Mouse (Mus musculus) left cerebral cortex, postnatal 4 days (tissue): Measurements from ENCODE around the gene Cdcp1. TPM values are rescaled to one million over a fixed set of nuclear protein-coding genes. Genes with fewer than 3 reads are reported as not detected.

Experiments
- DNase-seq: peaks from one replicate; pipeline ENCODE4 v3.0.0-alpha.2; 2022
- intact Hi-C: fragments of 180-260 bp; cut with DNase I; formaldehyde crosslinking; loops from one replicate; pipeline ENCODE4 v1.15.1; 2025
- total RNA-seq, 2 experiments: library from RNA; stranded (reverse); gene quantifications; 2 replicates each; pipeline ENCODE4 v1.2.3; 2021

Cdcp1 gene
- under 1 TPM; 0.20 to 0.30 TPM for total RNA-seq

DNA sequence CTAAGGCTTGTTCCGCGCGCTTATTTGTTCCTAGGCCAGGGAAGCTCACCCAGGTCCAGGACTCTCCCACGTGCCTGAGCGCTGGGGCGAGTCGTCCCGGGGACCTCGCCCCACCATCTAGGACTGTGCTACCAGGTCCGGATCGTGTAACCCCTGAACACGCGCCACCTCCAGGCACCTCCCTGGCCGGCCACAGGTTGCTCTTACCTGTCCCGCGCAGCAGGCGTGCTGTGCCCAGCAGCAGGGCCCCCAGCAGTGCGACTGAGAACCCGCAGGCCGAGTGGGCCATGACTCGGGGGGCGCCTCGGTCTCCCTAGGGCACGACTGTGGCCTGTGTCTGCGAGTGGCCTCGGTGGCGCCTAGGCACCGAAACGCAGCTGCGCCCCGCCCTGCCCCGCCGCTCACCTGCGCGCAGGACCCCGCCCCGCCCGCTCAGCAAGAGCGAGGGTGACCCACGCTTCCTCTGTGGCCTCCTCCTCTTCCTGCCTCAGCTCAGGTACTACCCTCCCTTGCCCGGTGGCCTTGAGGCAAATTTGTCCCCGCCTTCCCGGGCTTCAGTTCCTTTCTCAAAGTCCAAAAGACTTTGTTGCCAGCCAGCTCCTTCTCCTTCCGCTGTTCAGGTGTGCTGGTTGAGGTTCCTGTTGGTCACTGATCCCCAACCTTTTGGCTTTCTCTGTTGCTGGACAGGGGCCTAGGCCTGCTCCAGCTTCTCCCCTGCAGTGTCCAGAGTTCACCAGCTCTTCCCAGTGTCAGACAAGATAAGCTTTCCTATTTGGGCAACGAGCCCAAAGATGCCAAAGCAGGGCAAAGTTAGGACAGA lies at the start of gene Cdcp1:
Gene Cdcp1 (minus strand): TSS at position 418 of the 820 bp plus-strand sequence.
- intact Hi-C loops: no loop called here
- DNase-seq: no peak

DNA sequence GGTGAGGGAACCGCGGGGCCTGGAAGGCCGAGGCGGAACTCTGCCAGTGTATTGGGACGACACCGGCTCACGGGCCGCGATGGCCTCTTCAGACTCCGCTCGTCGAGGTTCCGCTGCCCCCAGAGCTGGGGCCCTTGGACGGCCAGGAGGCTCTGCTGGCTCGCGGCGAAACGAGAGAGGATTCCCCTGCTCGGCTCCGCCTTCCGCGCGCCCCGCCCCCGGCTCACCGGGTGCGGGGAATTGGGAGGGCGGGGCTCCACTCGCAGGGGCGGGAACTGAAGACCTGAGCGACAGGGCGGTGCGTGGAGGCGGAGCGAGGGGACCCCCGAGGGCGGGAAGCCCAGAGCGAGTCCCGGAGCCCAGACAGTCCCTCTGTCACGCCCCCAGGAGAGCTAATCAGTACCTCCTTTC lies 44.8 kb upstream of the Cdcp1 start, which contains the start of gene Tmem158:
Gene Tmem158 (minus strand): TSS at position 154 of the 411 bp plus-strand sequence.
- DNase-seq: peak; percentile 85
- intact Hi-C loops: loop anchor here (10.0 kb wide), 1 partner anchor 264 kb away; the partner anchor contains the start of gene Sacm1l

DNA sequence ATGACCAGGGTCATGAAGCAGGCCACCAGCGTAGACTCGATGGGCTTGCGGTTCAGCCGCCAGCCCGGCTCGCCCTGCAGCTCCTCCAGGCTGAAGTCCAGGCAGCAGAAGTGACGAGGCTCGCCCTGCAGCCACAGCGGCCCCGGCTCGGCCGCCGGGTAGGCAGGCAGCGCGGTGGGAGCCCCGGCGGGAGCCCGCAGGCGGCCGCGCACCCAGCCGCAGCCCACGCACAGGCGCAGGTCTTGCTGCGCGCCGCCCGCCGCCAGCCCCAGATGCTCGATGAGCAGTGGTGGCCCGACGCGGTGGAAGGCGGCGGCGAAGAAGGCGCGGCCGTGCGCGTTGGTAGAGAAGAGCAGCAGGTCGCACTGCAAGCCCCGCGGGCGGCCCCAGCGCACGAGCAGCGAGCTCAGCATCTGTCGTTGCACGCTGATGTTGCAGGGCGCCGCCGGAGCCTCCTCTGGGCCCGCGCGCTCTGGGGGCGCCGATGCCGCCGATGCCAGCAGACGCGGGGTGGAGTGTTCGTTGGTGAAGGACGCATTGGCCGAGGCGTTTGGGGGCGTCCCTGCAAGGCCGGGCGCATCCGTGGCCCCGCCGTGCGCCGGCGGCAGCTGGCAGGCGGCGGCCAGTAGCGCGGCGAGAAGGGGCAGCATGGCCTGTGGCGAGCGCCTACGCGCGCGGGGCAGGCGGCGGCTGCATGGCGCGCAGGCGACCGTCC lies 44.2 kb upstream of the Cdcp1 start:
- DNase-seq: peak; percentile 53
- intact Hi-C loops: loop anchor here (2.0 to 10.0 kb wide), 2 partner anchors 181 to 265 kb away; partner anchors contain the start of gene Sacm1l

DNA sequence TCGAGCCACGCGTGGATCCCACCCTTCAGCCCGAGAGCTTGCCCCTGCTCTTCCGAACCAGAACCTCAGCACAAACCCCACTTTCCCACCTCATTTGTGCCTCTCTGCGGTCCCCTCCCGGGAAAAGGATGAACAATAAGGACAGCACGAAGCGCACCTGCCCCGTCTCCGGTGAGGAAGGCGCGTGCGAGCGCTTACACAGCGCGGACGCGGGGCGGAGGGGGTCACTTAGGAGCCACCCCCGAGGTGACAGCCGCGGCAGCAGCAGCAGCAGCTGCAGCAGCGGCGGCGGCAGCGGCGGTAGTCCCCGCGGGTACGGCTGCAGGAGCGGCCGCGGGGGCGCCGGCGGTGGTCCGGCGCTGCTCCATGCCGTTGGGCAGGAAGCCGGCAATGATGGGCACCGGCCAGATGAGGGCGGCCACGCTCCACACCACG lies 43.6 kb upstream of the Cdcp1 start:
- intact Hi-C loops: loop anchor here (2.0 kb wide), 1 partner anchor 181 kb away; no protein-coding TSS in a partner anchor
- peak; percentile 91 for DNase-seq

DNA sequence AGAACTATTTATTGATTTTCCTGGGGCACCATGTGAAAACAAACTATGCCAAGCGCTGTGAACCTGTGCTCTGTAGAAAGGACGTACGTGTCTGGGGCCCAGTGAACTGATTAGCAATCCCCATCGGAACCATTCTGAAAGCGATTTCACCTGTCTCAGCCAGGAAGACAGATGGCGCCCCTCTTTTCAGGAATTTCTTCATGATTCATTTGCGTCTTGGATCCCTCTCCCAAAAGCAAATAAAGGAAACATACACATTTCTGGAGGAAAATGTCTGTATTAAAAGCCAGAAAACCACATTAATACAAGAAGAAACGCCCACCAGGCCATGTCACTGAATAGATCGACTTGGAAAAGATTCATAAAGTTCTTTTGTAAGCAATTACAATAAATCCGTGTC lies 43.0 kb upstream of the Cdcp1 start:
- no peak for DNase-seq

DNA sequence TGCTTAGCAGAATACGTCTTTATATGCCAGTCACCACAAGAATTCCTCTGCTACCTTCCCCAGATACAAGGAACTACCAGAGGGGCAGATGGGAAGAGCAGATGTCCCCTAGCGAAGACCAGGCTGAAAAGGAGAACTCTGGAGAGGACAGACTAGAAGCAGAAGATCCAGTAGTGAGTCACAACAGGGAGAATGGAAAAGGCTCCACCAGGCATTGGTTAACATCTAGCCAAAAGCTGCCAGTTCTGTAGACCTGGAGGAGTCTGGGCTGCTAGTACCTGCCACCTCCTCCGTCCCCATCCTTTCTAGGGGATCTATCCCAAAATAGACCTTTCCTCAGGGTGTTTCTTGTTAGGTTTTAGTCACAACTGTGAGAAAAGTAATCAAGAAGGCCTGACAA lies 39.9 kb upstream of the Cdcp1 start:
- intact Hi-C loops: no loop called here
- DNase-seq: no peak

More for the DNA sequence above, 43.0 kb upstream of the Cdcp1 start:
- intact Hi-C loops: loop anchor here (2.0 kb wide), 1 partner anchor 182 kb away; no protein-coding TSS in a partner anchor

DNA sequence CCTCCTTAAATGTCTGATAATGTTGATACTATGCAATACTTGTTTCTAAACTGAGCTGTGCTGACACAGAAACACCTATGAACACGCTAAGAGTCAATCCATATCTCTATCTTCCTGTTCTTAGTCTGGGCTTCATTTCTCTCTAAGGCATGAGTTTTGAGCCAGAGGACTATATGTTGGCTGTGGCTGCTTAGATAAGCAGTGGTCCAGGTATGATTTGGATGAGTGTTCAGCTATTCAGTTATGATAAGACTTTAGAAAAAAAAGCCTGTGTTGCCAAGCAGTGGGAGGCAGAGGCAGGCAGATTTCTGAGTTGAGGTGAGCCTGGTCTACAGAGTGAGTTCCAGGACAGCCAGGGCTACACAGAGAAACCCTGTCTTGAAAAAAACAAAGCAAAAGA lies 32.2 kb upstream of the Cdcp1 start:
- no peak for DNase-seq
- intact Hi-C loops: no loop called here

DNA sequence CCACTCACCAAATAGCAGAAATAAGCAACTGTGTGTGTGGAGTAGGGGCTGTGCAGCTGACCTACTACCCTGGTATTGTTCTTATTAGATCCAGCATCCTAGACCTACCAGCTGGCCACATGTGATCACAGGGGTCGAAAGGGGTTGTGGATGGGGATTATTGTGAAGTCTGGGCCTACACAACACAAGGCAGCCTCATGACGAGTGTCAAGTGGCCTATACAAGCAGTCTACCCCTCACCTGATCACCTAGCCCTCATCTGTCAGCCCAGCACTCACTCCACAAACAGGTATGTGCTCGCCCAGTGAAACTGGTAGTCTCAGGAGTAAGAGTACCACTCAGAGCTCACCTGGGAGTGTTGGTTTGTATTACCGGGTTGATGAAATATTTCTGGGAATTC lies 29.3 kb upstream of the Cdcp1 start:
- DNase-seq: no peak
- intact Hi-C loops: no loop called here

DNA sequence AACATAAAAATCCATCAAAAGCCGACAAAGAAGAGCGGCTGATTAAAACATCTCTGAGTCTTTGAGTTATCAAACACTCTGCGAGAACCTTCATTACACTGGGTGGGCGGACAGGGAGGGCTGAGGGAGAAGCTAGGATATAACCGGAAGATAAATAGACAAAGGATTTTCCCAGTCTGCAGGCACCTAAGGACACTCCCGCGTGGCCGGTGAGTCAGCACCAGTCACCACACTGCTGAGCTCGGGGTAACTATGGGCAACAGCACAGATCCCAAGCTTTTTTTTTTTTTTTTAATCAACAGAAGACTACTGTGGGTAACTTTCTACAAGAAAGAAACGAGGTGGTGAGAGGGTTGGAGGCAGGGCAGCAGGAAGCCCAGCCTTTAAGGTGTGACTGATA lies 28.1 kb upstream of the Cdcp1 start:
- intact Hi-C loops: no loop called here
- no peak for DNase-seq

DNA sequence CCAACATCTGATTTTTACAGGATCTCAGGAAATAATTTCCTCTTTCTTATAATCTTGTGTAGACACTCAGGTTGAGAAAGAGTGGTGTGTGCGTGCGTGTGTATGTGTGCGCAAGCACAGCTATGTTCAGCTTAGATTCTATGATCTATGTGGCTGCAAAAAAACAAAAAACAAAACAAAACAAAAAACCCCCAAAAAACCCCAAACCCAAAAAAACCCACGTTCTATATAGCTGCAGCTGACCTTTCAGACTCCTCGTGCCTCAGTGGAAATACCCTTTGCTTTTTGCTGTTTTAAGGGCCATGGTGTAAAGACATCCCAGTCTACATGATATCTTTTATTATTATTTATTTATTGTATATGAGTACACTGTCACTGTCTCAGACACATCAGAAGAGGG lies 25.4 kb upstream of the Cdcp1 start:
- intact Hi-C loops: no loop called here
- DNase-seq: no peak

DNA sequence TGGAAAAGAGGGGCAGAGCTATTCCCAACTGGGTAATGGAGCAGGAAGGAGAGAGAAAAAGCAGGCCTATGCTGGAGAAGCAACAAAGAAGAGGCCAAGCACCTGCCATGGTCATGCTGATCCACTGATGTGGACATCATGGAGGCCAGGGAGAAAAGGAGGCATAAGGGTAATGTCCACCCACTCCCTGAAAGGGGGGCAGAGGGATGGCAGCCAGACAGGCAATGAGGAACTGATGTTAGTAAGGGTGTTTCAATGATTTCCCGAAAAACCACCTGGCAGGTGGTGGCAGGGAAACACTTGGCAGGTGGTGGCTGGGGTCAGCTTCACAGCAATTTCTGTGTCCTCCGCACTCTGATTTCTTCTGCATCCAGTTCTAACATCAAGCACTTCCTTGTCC lies 24.9 kb upstream of the Cdcp1 start:
- no peak for DNase-seq
- intact Hi-C loops: no loop called here

DNA sequence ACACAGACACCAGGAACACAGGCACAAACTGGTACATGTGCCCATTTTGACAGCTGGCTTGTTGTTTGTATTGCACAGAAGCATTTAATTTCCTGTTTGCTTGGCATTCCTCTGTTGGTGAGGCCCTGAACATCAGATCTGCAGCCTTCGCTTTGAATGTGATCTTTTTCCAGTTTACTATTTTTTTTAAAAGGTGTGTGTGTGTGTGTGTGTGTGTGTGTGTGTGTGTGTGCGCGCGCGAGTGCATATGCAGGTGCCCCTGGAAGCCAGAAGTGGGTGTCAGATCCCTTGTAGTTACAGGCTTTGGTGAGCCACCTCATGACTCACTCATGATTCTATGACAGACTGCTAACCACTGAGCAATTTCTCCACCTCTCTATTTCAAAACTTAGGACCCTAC lies 24.4 kb upstream of the Cdcp1 start:
- no peak for DNase-seq
- intact Hi-C loops: no loop called here

DNA sequence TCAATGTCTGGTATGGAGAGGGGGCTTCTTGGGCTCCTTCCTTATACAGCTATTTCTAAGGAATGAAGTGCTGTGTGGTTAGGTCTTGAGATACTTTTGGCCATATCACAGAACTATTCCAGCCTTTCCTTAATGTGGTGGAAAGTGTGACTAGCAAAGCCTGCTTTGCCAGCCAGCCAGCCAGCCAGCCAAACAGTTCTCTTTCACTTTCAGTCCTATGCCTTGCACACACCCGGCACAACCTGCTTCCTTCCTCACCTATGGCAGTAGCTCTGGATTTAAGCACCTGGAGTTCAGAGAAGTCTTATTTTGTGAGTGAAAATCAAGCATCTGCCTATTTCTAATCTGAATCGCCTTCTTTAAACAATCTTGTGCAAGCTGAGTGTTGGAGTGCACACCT lies 23.8 kb upstream of the Cdcp1 start:
- intact Hi-C loops: no loop called here
- DNase-seq: no peak

DNA sequence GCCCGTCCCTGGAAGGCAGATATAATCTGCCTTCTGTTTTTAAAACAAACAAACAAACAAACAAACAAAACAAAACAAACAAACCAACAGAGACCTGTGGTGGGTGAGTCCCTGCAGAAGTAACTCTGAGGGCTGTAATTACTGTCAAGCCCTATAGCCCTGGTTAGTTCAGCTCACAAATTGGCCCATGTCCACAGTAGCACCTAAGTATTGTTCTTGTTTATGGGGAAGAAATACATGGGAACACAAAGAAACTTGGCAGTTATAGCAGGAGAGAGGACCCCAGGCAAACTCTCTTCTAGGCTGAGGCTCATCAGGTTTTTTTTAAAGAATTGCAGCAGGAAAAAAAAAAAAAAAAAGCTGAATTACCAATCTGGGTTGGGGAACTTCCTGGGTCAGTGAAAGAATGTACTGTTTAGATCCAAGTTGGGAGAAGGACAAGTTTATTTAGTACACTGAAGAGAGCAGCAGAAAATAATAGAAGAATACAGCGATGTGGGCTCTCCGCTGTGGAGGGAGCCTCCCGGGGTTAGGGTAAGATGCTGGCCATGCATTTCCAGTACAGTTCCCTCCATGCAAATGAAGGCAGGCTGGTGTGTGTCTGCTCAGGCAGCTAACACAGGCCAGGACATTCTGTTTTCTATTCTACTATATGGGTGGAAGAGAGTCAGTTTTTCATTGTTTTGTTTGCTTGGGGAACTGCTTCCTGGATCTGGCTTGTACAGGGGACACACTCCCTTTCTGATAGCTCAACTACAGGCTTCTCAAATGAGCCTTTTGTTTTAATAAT lies 22.6 kb upstream of the Cdcp1 start:
- intact Hi-C loops: no loop called here
- DNase-seq: no peak

DNA sequence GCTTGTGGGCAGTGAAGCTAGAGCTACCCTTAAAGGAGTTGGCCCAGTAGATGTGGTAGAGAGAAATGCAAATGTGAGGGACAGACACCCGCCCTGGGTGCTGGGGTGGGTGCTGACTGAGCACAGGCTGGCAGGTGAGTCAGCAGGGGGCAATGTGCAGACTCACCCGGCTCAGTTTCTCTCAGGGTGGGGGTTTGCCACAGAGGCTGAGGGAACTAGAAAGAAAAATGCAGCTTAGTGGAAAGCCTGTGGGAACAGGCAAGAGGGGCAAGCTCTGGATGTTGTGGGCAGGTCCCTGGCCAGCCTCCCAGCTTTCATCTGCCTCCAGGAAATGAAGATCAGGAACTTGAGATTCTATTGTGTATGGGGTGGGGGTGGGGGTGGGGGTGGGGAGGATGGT lies 21.9 kb upstream of the Cdcp1 start:
- intact Hi-C loops: no loop called here

DNA sequence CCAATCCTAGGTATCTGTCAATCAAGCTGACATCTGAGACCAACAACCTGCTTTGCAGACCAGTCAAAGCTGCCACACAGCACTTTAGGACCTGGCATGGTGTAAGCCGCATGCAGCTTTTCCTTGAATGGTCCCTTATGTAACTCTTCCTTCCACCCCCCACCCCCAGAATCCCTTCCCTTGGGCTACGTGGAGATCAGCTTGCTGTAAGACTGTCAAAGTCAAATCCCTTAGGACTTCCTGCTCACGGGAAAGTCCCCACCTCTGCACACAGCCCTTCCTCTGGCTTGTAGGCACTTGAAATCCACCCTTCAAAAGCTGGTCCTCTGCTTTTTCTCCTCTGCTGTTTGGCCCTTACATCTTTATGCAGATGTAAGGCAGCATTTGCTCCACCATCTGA lies 19.8 kb upstream of the Cdcp1 start:
- DNase-seq: no peak
- intact Hi-C loops: no loop called here

More for the DNA sequence above, 21.9 kb upstream of the Cdcp1 start:
- peak; percentile 24 for DNase-seq

DNA sequence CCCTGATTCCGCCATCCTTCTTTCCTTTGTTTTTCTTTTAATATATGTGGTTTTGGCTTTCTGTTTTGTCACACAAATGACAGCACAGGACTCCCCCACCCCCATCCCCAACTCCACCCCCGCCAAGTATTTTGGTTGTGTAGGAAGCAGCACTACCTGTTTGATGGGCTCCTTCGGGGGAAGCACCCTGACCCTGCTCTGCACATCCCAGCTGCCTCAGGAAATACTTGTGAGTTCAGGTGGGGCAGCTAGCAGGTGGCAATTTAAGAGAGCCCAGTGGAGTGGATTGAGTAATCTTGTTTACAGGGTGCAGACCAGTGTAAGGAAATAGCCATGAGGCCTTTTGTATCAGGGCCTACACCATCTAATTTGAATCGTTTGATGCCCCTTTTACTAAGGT lies 14.0 kb upstream of the Cdcp1 start:
- no peak for DNase-seq
- intact Hi-C loops: no loop called here

DNA sequence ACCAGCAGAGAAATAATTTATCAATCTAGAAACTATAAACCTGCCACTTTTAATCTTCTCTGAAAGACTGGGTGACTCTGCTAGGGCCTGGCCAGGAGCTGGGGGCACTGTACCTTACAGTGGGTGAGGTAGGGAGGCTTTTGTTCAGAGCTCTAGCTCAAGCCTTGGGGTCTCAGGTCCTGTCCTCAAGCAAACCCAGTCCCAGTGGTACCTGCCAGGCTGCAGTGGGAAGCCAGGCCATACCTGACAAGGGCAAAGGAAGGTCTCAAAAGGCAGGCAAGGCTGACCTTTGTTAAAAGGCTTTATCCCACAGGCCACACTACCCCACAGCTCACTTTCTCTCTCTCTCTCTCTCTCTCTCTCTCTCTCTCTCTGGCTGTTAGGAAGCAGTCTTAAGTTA lies 12.8 kb upstream of the Cdcp1 start:
- no peak for DNase-seq
- intact Hi-C loops: no loop called here

DNA sequence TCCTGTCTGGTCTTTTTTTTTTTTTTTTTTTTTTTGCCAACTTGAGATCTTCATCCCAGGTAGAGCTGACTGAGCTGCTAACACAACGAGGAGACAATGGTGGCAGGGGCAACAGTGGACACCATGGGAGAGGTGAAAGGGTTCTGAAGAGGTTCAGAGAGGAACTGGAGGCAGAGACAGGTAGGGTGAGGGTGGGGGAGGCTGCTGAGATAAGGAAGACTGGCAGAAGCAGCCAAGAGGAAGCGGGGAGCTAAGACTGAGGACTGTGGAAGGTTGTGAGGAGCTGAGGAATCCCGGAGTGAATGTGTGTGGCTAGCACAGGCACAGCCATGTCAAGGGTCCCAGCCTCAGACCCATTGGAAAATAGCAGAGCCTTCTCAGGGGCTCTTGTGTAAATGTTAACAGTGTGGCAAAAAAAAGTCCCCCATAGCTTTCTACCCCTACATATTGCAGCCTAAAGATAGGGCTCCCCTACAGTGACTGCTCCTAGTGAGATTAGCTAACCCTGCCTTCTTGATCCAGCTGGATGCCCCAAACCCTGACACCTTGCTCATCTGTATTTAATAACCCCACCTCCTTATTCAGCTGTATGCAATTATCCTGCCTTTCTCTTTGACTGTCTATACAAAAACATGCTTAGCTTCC lies 11.4 kb upstream of the Cdcp1 start:
- intact Hi-C loops: no loop called here
- no peak for DNase-seq

DNA sequence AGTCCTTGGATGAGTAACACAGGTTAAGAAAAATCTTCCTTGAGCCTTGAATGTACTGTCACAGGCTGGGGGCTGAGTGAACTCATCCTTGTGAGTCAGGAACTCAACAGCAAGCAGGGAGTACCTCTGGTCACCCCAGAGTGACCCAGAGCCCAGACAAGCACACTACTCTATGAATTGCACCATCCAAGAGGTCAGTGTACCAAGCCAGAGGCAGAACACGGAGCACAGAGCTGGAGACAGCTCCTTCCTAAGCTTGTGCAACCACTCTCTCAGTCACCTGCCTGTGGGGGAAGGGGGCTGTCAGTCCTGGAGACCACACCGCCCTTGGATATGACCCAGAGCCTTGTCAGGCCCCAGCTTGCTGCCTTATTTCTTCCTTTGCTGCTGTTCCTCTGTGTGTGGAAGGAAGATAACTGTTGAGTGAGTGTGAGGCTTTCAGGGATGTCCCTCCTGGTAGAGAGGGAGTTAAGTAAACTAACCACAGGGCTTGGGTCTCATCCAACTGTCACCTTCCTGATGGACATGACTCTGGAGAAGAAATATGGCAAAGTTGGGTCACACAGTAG lies 9.1 kb upstream of the Cdcp1 start:
- intact Hi-C loops: no loop called here
- no peak for DNase-seq
